Mouse (Mus musculus) ovary, postnatal 10 days (tissue): ENCODE results near the gene Cel.

Experiments used
- DNase-seq: peaks from one replicate; pipeline ENCODE4 v3.0.0; 2022; ENCODE audit warnings: low spot score

The Cel gene

GRCm38 (mm10) chr2:28537634-28537920, 25.6 kb downstream of the Cel start:
- no peak for DNase-seq

- DNase-seq: no peak
These were observed 26.2 kb downstream of the Cel start for GRCm38 (mm10) chr2:28536766-28537633.

- no peak for DNase-seq
These were observed 27.0 kb downstream of the Cel start for GRCm38 (mm10) chr2:28536166-28536565.

GRCm38 (mm10) chr2:28535650-28536049, 27.6 kb downstream of the Cel start:
- DNase-seq: no peak

- DNase-seq: no peak
These were observed 28.0 kb downstream of the Cel start for GRCm38 (mm10) chr2:28535263-28535540.

- no peak for DNase-seq
These were observed 28.6 kb downstream of the Cel start for GRCm38 (mm10) chr2:28534436-28535262.

- DNase-seq: no peak
These were observed 29.2 kb downstream of the Cel start for GRCm38 (mm10) chr2:28533901-28534435.

- no peak for DNase-seq
These were observed 30.0 kb downstream of the Cel start for GRCm38 (mm10) chr2:28532938-28533771.

- DNase-seq: no peak
These were observed 32.9 kb downstream of the Cel start for GRCm38 (mm10) chr2:28530311-28530710.

- DNase-seq: no peak
These were observed 33.3 kb downstream of the Cel start for GRCm38 (mm10) chr2:28529856-28530255.

- no peak for DNase-seq
These were observed 34.9 kb downstream of the Cel start for GRCm38 (mm10) chr2:28528354-28528730.

- DNase-seq: no peak
These were observed 35.5 kb downstream of the Cel start for GRCm38 (mm10) chr2:28527436-28528353.

GRCm38 (mm10) chr2:28525943-28526876, 37.0 kb downstream of the Cel start:
- no peak for DNase-seq

GRCm38 (mm10) chr2:28525219-28525942, 37.8 kb downstream of the Cel start:
- no peak for DNase-seq

GRCm38 (mm10) chr2:28524406-28524805, 38.8 kb downstream of the Cel start:
- DNase-seq: no peak

- DNase-seq: peak; percentile 74
These were observed 39.5 kb downstream of the Cel start for GRCm38 (mm10) chr2:28523643-28524117.

- no peak for DNase-seq
These were observed 41.0 kb downstream of the Cel start for GRCm38 (mm10) chr2:28522166-28522565.

GRCm38 (mm10) chr2:28521571-28522151, 41.5 kb downstream of the Cel start:
- no peak for DNase-seq

GRCm38 (mm10) chr2:28520581-28520980, 42.6 kb downstream of the Cel start:
- no peak for DNase-seq
